ENCODE assay signal across 8 mouse cellular contexts in genomic region chr3:139509275-139509985, GRCm38 (mm10).
A peak's percentile ranks its signal among the peaks of the same experiment; 100 is the strongest.
DNase-seq lines count a peak whose midpoint lies in the region; ATAC-seq and TF ChIP-seq lines count a peak whose summit lies in the region.

No protein-coding gene starts in this region.

- peak; percentile 78 for ATAC-seq in hindbrain, embryonic 11.5 days (ENCODE audit: low FRiP score)
- ATAC-seq in cerebellum, adult (ENCODE audit: insufficient number of reproducible peaks, low FRiP score, low TSS enrichment) = peak; percentile 98
- peak; percentile 88 for ATAC-seq in forebrain, postnatal 0 days
- ATAC-seq in midbrain, embryonic 13.5 days = peak; percentile 91

- H3K4me2 ChIP-seq in hindbrain, embryonic 11.5 days (replicated peaks; ENCODE audit: low read depth, low read length) = no peak overlapping the region
- H3K4me2 ChIP-seq in forebrain, postnatal 0 days (ENCODE audit: low read depth) = no peak overlapping the region
- H3K4me2 ChIP-seq in midbrain, embryonic 13.5 days (replicated peaks) = no peak overlapping the region

- peak; percentile 21 for DNase-seq in hindbrain, embryonic 11.5 days (ENCODE audit: low spot score)
- DNase-seq in hindbrain, embryonic 10.5 days (ENCODE audit: low spot score) = no peak
- peak; percentile 78 for DNase-seq in forebrain, postnatal 0 days
- DNase-seq in adrenal gland, postnatal 36 days = no peak
- no peak for DNase-seq in yolk sac, embryonic 10.5 days (ENCODE audit: low spot score)
- DNase-seq in gastrocnemius, postnatal 4 days (ENCODE audit: low spot score in 2 of 2) = no peak

- TF ChIP-seq CTCF in forebrain, postnatal 0 days (IDR thresholded peaks at IDR 0.05; ENCODE audit: low read depth) = peak; percentile 70

- 49% methylated on average over 6 of the region's 6 CpGs for WGBS in hindbrain, embryonic 11.5 days
- 53% methylated on average over 6 of the region's 6 CpGs for WGBS in hindbrain, embryonic 10.5 days
- WGBS in forebrain, postnatal 0 days = 24% methylated on average over 6 of the region's 6 CpGs
- WGBS in midbrain, embryonic 13.5 days = 29% methylated on average over 6 of the region's 6 CpGs

- H3K4me3 ChIP-seq in hindbrain, embryonic 11.5 days (ENCODE audit: low read depth, low read length) = no peak overlapping the region
- H3K4me3 ChIP-seq in hindbrain, embryonic 10.5 days = no peak overlapping the region
- no peak overlapping the region for H3K4me3 ChIP-seq in forebrain, postnatal 0 days (ENCODE audit: low read depth, low read length)
- H3K4me3 ChIP-seq in midbrain, embryonic 13.5 days (replicated peaks) = no peak overlapping the region

- H3K9ac ChIP-seq in hindbrain, embryonic 11.5 days (ENCODE audit: low read depth, low read length) = no peak overlapping the region
- H3K9ac ChIP-seq in forebrain, postnatal 0 days = no peak overlapping the region
- no peak overlapping the region for H3K9ac ChIP-seq in midbrain, embryonic 13.5 days (replicated peaks)

- H3K36me3 ChIP-seq in hindbrain, embryonic 11.5 days (ENCODE audit: control insufficient read depth, insufficient read depth, low read length) = no peaks in the 10 kb centered on the region
- no peaks in the 10 kb centered on the region for H3K36me3 ChIP-seq in hindbrain, embryonic 10.5 days
- no peaks in the 10 kb centered on the region for H3K36me3 ChIP-seq in forebrain, postnatal 0 days (ENCODE audit: insufficient read depth)
- H3K36me3 ChIP-seq in midbrain, embryonic 13.5 days = no peaks in the 10 kb centered on the region

- no peaks in the 10 kb centered on the region for H3K27me3 ChIP-seq in hindbrain, embryonic 11.5 days (ENCODE audit: control insufficient read depth, insufficient read depth, low read length)
- no peaks in the 10 kb centered on the region for H3K27me3 ChIP-seq in hindbrain, embryonic 10.5 days (ENCODE audit: insufficient read depth, poor library complexity, severe bottlenecking)
- no peaks in the 10 kb centered on the region for H3K27me3 ChIP-seq in forebrain, postnatal 0 days (ENCODE audit: insufficient read depth, low read length)
- no peaks in the 10 kb centered on the region for H3K27me3 ChIP-seq in midbrain, embryonic 13.5 days

- no peaks in the 10 kb centered on the region for H3K4me1 ChIP-seq in hindbrain, embryonic 11.5 days (replicated peaks; ENCODE audit: control insufficient read depth, insufficient read depth, low read length)
- no peaks in the 10 kb centered on the region; the same call in 1 of the 2 replicates for H3K4me1 ChIP-seq in hindbrain, embryonic 10.5 days (replicated peaks)
- no peaks in the 10 kb centered on the region for H3K4me1 ChIP-seq in forebrain, postnatal 0 days (ENCODE audit: insufficient read depth)
- no peaks in the 10 kb centered on the region; the same call in 1 of the 2 replicates for H3K4me1 ChIP-seq in midbrain, embryonic 13.5 days (replicated peaks)

- no peaks in the 10 kb centered on the region for H3K9me3 ChIP-seq in hindbrain, embryonic 11.5 days (ENCODE audit: control insufficient read depth, low read length)
- H3K9me3 ChIP-seq in hindbrain, embryonic 10.5 days = no peaks in the 10 kb centered on the region
- H3K9me3 ChIP-seq in forebrain, postnatal 0 days (ENCODE audit: low read length) = no peaks in the 10 kb centered on the region
- no peaks in the 10 kb centered on the region for H3K9me3 ChIP-seq in midbrain, embryonic 13.5 days

- H3K27ac ChIP-seq in hindbrain, embryonic 11.5 days (ENCODE audit: low read depth, low read length) = no peak overlapping the region
- H3K27ac ChIP-seq in hindbrain, embryonic 10.5 days = no peak overlapping the region
- no peak overlapping the region for H3K27ac ChIP-seq in forebrain, postnatal 0 days (ENCODE audit: low read depth, low read length)
- no peak overlapping the region for H3K27ac ChIP-seq in midbrain, embryonic 13.5 days

Comparison
In these comparisons a context has a peak if more than half of its experiments do, and no peak if none do; other contexts are left out.
1. DNase-seq: peak in hindbrain, embryonic 11.5 days (single experiment) and forebrain, postnatal 0 days (single experiment); none in hindbrain, embryonic 10.5 days (single experiment), adrenal gland, postnatal 36 days (0 of 2), yolk sac, embryonic 10.5 days (single experiment) and gastrocnemius, postnatal 4 days (0 of 2).
2. Peak in every context shown above with its lines, with median percentiles within 50 percentile points of each other: ATAC-seq.